ENCODE assay signal across 19 mouse cellular contexts in the genomic region with DNA sequence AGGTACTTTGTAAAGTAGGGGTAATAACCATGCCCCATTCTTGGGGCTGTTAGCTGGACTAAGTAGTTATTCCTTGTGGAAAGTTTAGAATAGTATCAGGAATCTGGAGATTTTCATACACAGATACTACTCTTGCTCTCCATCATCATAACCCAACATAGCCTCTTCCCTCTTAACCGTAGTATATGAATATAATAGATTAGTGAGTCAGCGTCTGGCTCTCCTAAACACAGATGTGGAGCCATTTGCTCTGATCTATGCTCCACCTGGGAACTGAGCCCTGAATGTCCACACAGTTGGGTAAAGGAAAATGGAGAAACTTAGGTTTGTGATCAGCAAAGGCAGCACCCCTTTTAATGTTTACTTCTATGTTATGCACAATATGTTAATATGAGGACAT.
"Had no signal": no experiment of that assay in that cellular context is flagged by ENCODE, and none has a peak within 500 bp of the region (broad histone marks: within the 10 kb centered on the region; RNA-seq: fewer than 3 reads in every experiment).

No protein-coding gene starts in this region.

- DNase-seq: lung, adult 18-20 months; lung, embryonic 14.5 days; lung, postnatal 10 days; lung, postnatal 4 days; midbrain, embryonic 14.5 days; retina, postnatal 1 day; right cerebral cortex, adult 18-20 months; right cerebral cortex, postnatal 25 days; right cerebral cortex, postnatal 4 days; spleen, adult 18-20 months; thymus, adult 18-20 months; thymus, postnatal 14 days; thymus, postnatal 36 days had no signal

- ATAC-seq: midbrain, embryonic 16.5 days had no signal

- H3K9me3 ChIP-seq: midbrain, embryonic 10.5 days; midbrain, embryonic 12.5 days; neural tube, embryonic 13.5 days; neural tube, embryonic 15.5 days had no signal

- H3K9ac ChIP-seq: lung, embryonic 14.5 days; midbrain, embryonic 12.5 days; neural tube, embryonic 13.5 days; neural tube, embryonic 15.5 days had no signal

- H3K27ac ChIP-seq: midbrain, embryonic 10.5 days; midbrain, embryonic 12.5 days; neural tube, embryonic 13.5 days; neural tube, embryonic 15.5 days had no signal

- H3K4me3 ChIP-seq: midbrain, embryonic 10.5 days; midbrain, embryonic 12.5 days; myocyte; neural tube, embryonic 13.5 days; neural tube, embryonic 15.5 days had no signal

- H3K36me3 ChIP-seq: midbrain, embryonic 10.5 days; midbrain, embryonic 12.5 days; neural tube, embryonic 13.5 days; neural tube, embryonic 15.5 days had no signal

- H3K4me2 ChIP-seq: lung, embryonic 14.5 days; midbrain, embryonic 12.5 days; neural tube, embryonic 13.5 days; neural tube, embryonic 15.5 days had no signal

- H3K4me1 ChIP-seq: midbrain, embryonic 12.5 days; neural tube, embryonic 13.5 days; neural tube, embryonic 15.5 days had no signal

- H3K27me3 ChIP-seq: midbrain, embryonic 12.5 days; neural tube, embryonic 13.5 days; neural tube, embryonic 15.5 days had no signal
